Mouse (Mus musculus): ENCODE measurements around the gene Pomgnt2.

GRCm38 (mm10) chr9:122006175-122006574, 9.3 kb upstream of the Pomgnt2 start:
- TF ChIP-seq CTCF (conservative IDR thresholded peaks at IDR 0.05; ENCODE audit: low read length) (no peak), NANOG (IDR thresholded peaks at IDR 0.05; ENCODE audit: borderline replicate concordance, low read length) (no peak)
